Mouse (Mus musculus): ENCODE measurements at regions not wholly inside any gene's neighbourhood (a gene's known extent, or its start where the extent isn't known, plus 50 kb on each side); places are given as distances from the start of the nearest gene placed in this dataset.
"Not testable (repeated sequence)": the region's sequence is repeated elsewhere in the genome, so short reads cannot be mapped to it uniquely, and the experiment has no call there.

DNA sequence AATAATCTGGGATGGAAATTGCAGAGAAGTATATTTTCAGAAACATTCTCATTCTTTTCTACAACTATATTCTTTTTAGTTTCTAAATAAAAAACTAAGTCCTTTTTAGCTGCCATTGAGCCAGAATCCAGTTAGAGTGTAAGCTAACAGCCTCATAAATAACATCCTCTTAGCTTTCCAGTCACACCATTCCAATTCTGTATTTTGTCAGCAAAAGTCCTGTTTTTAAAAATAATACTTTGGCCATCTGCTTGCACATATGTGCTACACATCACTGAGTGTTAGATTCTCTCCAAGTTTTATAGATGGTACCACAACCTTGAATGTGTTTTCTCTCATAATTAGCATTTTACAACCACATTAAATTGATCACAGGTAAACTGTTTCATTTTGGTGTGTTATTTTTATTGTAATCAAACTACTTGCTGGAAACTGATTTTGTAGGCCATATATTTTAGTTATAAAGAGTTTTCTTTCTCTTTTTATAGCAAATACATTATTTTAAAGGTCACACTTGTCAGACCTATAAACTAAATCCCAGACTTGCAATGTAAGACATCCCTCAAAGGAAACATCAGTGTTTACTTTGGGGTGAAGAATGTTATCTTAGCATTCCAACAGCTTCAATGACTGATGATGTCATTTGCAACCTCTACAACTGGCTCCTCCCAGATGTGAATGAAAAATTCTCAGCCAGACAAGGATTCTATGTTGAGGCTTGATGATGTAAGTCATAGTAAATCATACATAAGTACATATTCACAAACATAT lies 1878.9 kb upstream of the Flrt2 start:
- DNase-seq, result no peak

DNA sequence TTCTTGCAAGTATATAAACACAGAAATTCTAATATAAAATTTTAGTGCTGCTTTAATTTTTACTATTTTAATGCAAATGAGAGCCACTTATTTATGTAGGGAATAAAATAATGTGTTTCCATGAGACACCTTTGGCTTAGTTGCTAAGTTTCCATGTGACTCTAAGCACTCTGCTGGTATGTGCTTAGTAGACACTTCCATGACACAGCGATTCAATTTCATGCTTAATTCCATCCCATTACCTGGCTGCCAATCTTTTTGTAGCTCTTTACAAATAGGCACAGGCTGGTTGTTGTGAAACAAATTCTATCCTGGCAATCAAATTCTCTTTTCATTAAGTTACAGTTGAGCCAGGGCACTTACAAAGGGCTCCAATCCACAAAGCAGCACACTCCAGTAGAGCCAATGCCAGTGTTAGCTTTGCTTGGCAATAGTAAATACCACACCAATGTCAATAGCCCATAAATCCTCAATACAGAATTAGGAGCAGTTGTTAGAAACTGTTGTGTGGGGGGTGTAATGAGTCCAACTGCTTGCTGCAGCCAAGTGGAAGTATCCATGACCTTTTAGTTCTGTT lies 1841.0 kb upstream of the Flrt2 start:
- DNase-seq, result no peak

DNA sequence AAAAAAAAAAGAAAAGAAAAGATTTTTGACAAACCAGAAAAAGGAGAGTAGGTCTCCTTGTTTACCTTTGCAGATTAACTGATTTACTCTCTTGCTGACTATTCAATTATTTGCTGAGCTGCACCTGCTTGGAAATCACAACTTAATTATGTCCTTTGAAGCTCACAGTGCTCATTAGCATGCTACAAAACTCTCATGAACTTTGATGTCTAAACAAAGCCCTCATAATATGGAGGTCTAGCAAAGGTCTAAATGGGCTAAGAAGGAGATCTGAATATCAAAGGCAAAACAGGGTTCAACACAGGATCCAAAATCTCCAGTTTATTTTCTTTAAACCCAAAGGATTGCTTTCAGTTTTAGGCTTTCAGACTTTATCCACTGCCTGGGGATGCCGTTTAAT lies 1840.4 kb upstream of the Flrt2 start:
- DNase-seq, result no peak

DNA sequence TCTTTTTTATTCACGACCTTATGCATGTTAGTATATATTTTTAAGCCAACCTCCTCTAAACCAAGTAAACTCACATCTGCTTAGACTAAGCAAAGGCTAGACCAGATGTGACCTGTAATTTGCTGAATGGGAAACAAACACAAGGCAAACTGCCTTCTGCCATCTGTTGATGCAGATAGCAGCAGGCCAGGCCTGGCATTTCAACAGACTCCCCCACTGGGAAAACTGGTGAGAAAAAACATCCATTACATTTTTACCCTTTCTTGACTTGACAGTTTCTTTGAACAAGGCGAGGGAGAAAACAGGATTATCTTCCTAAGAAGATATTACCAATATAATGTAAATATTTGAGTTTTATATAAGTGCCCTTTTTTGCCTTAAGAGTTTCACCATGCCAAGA lies 1806.1 kb upstream of the Flrt2 start:
- DNase-seq, result no peak

DNA sequence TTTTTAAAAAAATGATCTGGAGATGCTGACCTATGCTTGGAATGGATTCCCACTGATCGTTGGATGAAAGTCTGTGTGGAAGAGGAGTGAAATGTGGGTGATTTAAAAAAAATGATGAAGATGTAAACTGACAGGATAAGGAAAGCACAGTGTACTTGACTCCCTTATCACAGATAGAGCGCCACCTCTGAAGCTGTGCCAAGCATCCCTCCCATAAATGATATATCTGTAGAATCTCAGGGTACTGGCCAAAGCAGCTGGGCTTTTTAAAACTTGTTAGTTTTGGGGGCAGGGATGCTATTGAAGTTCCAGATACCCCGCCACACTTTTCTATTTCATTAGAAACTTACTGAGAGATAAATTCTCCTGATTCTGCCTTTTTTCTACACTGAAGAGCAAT lies 1801.9 kb upstream of the Flrt2 start:
- no peak for DNase-seq

DNA sequence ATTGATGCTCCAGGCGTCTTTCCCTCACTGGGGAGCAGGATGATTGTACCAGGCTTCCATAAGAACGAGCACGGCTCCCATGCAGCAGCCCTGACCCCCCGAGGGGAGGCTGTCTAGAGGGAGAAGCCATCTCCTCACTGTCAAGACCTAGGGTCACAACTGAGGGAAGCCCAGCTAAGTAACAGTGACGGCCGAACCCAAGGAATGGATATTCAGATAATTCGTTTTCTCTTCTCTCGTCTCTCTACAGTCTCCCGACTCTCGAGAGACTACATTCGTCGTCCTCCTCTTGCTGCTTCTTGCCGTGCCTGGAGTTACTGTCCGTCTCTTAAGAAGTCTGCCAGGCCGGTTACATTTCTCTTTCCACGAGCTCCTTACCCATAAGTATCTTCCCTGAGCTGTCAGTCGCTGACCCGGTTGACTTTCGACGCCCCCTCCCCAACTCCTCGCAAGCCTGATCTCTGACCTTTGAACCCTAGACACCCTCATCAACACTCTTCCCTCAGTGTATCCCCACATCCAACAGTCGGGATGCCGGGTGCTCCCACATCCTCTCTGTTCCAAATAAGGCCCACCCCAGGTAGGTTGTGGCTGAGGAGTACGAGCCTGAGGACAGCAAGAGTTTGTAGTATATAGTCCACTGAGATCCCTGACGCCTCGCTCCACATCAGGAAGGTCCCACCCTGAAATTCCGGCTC lies 1763.3 kb upstream of the Flrt2 start:
- not testable (repeated sequence) for DNase-seq

DNA sequence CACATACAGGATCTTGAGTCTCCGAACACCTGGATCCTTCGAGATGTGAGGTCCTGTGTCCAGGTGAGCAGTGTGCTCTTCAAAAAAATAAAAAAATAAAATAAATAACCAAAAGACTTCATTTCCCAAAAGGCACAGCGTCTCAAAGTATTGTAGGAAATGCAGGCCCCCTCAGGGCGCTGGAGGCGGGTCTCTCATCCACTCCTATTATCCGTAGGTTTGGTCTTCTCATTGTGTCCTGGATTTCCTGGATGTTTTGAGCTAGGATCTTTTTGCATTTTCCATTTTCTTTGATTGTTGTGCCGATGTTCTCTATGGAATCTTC lies 1762.8 kb upstream of the Flrt2 start:
- not testable (repeated sequence) for DNase-seq

DNA sequence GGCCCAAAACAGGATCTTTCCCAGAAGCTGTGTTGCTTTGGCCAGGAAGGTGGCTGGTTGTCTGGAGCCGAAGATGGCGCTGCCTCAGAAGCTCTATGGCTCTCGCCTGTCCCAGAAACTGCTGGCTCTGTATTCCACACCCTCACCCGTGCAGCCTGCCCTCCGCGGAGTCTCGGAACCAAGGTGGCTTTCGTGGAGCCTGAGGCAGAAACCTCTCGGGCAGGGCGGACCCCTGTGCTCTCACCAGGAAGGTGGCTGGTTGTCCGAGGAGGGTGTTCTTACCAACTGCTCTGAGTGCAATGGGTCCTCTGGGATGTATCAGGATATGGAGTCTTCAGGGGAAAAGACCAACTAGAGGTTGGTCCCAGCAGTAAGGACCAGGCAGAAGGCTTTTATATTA lies 1761.8 kb upstream of the Flrt2 start:
- not testable (repeated sequence) for DNase-seq

DNA sequence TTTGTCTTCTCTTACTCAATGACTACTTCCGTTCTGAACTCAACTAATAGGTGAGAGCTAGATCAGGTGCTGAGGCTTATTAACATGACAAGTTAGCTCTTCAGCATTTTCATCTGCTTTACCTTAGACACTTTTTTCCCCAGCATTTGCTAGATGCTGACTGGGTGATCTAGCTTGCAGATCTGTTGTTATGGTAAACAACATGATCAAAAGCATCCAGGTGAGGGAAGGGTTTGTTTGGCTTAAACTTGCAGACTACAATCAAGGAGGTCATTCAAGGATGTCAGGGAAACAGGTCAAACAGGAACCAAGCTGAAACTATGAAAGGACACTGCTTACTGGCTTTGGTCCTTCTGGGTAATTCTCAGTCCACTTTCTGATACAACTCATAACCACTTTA lies 1731.2 kb upstream of the Flrt2 start:
- no peak for DNase-seq

DNA sequence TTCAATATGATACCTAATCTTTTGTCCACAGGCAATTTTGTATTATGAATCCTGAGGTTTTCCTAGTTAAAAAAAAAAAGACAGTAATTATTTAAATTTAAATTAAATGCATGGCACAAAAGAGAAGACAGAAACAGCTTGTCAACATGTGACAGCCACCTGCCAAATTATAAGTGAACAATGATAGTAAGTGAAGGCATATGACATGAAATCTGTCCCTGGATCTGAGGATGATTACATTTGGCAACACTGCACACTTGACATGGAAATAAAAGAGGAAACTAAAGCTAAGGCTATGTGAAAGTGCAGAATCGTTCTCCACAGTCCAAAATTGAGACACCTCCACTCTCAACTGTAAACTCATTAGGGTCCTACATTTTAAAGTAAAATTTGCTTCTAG lies 1710.7 kb upstream of the Flrt2 start:
- DNase-seq, result no peak

DNA sequence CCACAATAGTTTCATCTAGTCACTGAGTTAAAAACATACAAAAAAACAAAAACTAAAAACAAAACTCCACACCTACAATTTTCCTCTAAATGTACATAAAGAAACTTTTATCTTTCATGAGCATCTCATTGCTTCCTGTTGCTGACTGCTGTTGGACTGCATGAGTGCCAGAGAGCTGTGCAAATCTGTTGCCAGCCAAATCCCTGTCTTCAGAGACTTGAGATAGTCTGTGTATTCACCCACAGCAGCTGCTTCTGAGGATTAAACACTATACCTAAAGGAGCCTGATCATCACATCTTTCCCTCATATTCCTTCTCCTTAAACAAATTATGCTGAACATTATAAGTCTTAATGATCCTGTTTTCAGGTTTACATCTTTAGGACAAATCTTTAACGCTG lies 1700.5 kb upstream of the Flrt2 start:
- DNase-seq, result no peak

DNA sequence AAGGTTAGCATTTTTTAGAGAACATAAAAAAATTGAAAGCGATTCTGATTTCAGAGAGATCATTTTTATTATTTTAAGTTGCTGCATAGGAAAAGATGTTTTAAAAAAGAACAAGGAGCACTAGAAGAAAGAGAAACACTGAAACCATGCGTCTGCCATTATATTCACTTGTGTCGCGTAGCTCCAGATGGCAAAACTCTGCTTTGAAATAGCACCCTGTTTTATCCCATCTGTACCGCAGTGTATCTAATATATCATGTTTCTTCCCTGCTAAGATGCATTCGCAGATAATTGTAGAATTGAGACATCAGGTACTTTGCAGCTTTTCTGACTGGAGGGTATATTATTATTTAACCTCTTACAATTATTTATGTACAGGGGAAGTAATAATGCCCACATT lies 1698.2 kb upstream of the Flrt2 start:
- DNase-seq, result no peak

DNA sequence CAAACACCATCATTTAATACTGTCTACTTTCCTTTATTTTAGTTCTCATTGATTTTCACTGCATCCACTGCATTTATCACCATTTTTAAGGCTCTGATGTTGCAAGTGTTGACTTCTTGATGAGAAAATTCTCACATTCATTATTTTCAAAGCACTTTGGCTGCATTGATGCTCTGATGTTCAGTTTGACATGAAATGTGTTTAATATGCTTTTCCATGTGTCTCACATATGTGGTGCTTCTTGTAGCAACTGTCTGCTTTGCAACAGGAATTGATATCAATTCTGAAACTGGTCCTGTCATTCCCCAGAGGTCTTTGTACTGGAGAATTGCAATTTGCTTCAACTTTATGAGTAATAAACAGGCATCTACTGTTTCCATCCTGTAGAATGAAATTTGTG lies 1676.1 kb upstream of the Flrt2 start:
- no peak for DNase-seq

DNA sequence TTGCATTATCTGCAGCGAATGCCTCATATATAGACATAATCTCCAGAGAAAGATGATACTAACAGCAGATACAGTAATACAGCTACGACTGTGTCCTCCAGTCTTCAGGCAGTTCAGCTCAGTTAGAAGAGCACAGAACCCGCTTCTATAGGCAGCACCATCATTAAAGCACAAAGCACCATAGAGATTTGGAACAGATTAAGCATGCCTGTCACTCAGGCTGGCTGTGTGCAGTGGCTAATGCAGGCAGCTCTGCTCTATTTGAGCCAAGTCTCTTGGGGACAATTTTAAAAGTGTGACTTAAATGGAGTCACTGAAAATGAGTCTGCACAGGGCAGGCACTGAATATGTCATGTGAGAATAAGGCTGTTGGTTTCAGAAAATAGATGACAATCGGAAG lies 1660.7 kb upstream of the Flrt2 start:
- no peak for DNase-seq

DNA sequence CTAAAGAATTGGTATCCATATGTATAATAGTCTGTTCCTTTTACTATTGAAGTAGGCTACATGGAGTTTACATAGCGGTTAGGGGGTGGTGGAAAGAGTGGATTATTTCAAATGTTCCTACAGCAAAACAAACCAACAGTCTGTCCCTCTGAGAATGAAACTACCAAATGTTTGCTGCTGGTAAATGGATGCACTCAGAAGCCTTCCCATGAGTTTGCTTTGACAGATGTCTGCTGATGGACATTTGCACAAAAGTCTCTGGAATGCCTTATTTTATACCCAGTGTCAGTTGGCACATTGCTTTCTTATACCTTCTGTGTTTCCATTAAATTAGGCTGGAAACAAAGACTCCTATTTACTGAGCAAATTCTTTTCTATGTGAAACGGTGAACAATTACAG lies 1644.1 kb upstream of the Flrt2 start:
- no peak for DNase-seq

DNA sequence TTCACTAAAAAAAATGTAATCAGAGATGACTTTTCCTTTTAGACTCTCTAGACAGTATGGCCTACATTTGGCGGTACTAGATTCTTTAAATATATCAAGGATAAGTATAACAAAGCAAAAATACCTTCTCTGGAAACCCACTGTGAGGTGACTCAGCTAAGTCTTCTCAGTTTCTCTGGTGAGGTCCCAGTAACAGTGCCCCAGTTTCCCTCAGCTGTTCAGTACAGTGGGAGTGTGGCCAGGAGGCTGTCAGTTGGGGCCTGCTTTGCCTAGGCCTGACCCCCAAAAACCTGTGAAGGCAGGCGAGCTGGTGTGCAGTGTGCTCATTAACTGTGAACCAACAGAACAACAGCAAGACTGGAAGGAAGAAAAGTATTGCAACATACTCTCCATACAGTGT lies 1634.3 kb upstream of the Flrt2 start:
- no peak for DNase-seq

DNA sequence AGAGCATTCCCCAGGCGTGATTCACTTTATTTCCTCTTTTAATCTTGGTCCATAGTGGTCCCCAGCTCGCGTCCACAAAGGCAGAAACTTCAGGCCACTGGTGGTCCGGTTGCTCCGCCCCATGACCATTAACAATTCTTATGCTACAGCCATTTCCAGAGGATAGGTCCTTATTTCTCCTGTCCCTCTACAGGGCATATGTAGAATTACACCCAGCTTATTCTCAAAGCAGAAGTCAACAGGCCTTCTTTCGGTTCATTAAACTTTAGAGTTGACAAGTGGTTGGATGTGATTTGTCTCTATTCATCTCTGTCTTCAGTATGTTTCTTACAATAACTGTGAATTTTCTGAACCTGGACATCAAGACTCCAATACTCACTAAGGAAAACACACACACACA lies 1632.4 kb upstream of the Flrt2 start:
- no peak for DNase-seq

DNA sequence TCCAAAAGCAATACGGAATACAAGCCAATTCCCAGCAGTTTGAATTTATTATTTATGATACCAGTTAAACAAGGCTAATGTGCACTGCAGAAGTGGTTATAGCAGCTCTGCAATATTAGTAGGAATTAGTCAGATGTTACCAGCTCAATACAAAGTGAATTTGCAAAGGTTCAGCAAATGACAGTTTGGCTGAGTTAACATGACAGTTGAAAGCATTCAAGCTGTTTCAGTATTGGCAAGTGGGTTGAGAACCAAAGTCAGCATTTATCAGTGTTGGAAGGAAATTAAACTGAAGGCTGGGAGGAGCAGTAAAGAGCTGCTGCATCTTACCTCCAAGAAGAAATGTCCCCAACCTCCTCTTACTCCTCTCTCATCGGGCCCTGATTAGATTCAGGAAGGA lies 1631.7 kb upstream of the Flrt2 start:
- no peak for DNase-seq

DNA sequence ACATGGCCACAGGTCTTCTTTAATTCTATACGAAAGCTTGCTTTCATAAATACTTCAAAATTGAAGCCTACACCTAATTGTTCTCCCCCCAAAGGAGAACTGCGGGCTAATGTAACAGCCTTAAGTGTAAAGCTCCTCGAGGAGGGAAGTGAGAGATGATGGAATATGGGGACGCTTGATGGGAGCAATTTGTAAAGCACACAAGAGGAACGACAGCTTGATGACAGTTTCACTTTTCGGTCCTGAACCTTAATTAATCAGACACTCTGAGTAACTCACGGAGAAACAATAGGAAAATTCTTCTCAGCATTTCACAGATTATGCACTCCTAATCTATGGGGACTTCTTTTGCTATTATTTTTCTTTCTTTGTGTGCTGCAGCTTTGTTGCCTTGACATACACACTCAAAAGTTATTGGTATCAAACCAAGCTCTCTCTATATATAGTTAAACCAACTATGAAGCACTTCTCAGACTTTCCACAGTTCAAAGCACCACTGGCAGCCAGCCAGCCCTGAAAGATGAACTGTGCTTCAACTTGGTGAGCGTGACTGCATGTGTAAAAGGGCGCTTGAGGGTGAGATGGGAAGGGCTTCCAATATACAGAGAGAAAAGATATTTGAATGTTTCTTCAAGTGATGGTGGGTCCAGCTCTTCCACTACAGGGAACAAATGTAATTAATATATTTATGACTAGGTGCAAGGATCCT lies 1625.4 kb upstream of the Flrt2 start:
- DNase-seq, result peak; percentile 19

DNA sequence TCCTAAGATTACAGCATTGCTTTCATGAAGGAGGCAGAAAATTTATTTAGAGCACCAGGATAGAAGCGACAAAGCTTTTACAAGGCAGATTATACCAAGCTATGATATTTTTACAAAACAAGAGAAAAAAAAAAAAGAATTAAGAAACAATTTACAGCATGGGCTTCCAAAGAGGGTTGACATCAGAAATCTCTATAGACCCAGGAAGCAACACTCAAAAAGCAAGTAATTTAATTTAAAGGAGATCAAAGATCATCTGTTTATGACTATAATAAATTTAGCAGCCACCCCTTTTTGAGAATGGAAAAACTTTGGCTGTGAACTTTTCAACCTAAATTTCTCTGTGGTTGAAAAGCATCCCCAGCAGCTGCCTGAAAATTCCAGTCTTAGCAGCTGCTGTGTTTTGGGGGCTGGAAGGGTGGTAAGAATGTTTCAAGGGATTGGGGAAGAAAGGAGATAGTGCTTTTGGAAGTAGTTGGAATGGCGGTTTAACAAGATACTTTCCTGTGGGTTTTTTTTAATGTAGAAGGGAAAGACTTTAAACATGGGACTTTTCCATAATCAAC lies 1621.0 kb upstream of the Flrt2 start:
- DNase-seq, result no peak

DNA sequence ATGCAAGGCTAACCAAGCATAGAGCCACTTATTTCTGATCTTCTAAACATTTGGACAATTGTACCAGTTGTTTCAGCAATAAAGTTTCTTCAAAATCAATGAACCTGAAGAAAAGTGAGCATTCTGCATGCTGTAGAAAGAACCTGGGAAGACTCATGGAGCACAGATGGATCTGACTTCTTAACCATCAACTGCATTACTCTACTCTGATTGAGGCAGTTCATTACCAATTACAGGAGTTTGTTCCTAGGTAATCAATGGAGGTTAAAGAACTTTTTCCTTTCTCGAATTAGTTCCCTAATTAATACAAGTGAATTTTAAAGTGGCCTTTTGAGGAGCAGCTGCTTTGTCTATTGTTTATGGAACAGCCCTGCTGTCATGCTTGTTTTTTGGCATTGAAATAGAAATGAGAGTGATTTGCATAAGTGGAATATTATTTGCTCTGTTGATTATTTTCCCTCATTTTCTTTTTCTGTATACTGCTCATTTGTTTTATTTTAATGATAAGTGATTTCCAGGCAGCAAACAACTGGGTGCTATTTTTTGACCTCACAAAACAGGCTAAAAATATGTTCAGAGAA lies 1586.4 kb upstream of the Flrt2 start:
- DNase-seq, result no peak

DNA sequence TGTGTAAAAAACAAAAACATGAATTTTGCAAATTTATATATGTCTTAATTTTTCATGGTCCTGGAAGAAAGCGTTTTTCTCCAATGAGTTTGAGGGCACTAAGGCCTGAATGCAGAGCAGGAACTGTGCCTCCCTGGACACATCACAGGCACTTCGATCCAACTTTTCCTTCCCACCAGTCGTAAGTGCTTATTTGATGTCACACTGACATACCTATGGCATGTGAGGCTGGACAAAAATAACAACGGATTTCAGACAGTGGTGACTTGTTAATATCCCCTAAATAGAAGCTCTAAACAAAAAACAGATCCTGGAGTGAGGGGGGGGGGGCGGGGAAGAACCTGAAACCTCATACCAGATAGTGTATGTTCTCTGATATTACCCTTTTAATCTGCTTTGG lies 1541.9 kb upstream of the Flrt2 start:
- DNase-seq, result no peak

Measured in kidney, adult 9 months (tissue).